Mouse (Mus musculus) thymus, adult 18-20 months (tissue): Measurements from ENCODE around the gene Atg4b.

ENCODE experiments used
- DNase-seq, 2 experiments: peaks; one replicate each; pipeline ENCODE4 v3.0.0; 2022; ENCODE audit warnings: mixed read lengths in 2 of 2

Atg4b gene

DNA sequence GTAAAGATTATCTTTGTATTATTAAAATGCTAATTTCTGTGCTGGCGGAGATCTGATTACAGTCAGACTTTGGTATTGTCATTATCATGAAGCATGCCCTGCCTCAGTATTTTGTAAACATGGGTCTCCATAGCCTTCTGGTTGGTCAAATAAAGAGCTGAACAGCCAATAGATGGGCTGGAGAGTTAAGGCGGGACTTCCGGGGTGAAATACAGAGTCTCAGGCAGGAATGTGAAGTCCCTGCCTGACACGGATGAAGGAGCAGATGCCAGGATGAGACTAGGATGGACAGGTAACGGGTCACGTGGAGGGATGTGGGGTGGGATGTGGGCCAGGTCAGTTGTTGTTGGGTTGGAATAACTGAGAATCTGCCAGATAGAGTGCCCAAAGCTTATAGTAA, at the start of gene Atg4b:
Gene Atg4b (plus strand): TSS at position 211 of the 400 bp plus-strand sequence.
- no peak for DNase-seq

DNA sequence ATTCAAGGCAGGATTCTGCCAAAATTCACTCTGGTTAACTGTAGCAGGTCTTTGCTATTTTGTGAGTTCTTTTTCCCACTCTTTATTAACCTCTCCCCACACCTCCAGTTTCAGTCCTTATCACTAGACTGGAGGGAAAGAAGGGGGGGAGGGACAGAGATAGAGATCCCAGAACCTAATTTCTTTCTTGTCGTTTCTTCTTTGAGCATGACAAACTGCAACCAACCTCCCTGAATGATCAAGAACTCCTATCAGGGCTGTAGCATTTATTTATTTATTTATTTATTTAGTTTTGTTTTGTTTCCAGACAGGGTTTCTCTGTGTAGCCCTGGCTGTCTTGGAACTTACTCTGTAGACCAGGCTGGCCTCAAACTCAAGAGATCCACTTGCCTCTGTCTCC, 49.2 kb upstream of the Atg4b start:
- DNase-seq, result no peak

- DNase-seq, result no peak
Observed at GRCm38 (mm10) chr1:93703472-93704048, 47.7 kb upstream of the Atg4b start.

DNA sequence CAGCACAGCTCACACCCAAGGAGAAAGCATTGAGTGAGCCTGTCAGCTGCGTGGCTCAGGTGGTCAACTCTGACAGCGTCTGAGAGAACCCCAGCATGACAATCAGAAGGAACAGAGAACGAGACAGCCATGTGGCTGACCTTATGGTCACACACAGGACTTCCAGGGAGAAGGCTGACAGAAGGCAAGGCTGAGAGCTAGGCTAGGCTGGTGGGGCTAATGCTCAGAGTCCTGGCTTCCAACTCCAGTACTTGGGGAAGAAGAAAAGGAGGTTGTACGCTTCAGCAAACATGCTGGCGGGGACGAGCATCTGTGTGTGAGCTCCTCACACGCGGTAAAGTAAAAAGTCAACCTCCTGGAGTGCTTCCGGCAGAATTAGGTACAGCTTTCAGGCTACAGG, 47.0 kb upstream of the Atg4b start:
- DNase-seq, result no peak

GRCm38 (mm10) chr1:93705389-93705788, 45.9 kb upstream of the Atg4b start:
- no peak for DNase-seq

- no peak for DNase-seq
Observed at GRCm38 (mm10) chr1:93716166-93716565, 35.1 kb upstream of the Atg4b start.

DNA sequence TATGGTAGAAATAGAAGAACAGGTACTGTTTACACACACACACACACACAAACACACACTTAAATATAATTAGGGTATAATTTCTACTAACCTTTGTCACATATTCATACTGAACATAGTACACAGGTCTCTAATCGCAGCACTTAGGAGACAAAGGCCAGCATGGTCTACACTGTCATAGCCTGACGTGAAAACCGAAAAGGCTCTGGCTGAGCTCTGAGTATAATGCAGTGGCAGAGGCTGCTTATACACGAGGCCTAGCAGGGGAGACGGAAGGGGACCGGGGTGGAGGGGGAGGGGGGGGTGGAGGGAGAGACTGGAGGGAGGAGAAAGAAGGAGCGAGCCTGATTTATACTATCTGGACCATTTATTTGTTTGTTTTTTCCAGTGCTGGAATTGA, 29.7 kb upstream of the Atg4b start:
- DNase-seq, result no peak

- DNase-seq, result no peak
Observed at GRCm38 (mm10) chr1:93724623-93725022, 26.7 kb upstream of the Atg4b start.

DNA sequence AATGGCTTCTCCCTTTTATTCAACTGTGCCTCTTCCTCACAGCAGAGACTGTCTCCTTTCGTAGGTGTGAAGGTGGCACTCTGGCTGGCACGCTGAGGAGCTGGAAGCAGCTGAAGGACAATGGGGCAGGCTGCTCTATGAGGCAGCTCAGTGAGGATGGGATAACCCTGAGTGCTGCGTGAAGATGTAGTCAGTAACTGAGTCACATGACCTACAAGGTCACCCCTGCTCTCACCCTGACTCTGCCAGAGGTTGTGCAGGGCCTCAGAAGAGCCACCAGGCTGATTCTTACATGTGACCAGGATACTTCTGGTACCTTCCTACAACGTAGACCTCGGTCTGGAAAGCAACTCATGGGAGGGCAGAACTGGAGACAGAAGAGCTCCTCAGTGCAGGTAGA, 25.6 kb upstream of the Atg4b start:
- DNase-seq, result no peak

- no peak for DNase-seq
Observed at GRCm38 (mm10) chr1:93726116-93726515, 25.2 kb upstream of the Atg4b start.

DNA sequence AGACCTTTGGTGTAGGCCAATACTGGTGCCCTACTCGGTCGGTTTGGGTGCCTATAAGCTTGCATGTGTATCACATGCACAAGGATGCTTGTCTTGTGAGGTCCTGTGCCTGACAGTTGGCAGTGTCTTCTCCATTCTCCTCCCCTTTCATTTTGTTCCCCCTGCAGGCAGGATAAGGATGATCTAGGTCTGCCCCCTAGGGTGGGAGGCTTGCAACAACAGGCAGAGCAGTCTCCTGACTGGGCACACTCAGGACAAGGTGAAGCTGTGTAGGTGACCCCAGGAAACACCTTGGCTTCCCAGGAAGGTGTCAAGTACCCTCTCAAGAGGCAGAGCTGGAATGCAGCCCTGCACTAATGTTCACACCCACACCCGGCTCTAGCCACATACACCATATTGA, 24.3 kb upstream of the Atg4b start:
- peak; percentile 16 to 31 for DNase-seq

- no peak for DNase-seq
Observed at GRCm38 (mm10) chr1:93731103-93731502, 20.2 kb upstream of the Atg4b start.

- DNase-seq, result no peak
Observed at GRCm38 (mm10) chr1:93731880-93732281, 19.4 kb upstream of the Atg4b start.

- DNase-seq, result no peak
Observed at GRCm38 (mm10) chr1:93735859-93736258, 15.4 kb upstream of the Atg4b start.

- DNase-seq, result no peak
Observed at GRCm38 (mm10) chr1:93737711-93738110, 13.6 kb upstream of the Atg4b start.

- DNase-seq, result no peak
Observed at GRCm38 (mm10) chr1:93740671-93741070, 10.6 kb upstream of the Atg4b start.

GRCm38 (mm10) chr1:93741987-93742386, 9.3 kb upstream of the Atg4b start:
- no peak for DNase-seq

DNA sequence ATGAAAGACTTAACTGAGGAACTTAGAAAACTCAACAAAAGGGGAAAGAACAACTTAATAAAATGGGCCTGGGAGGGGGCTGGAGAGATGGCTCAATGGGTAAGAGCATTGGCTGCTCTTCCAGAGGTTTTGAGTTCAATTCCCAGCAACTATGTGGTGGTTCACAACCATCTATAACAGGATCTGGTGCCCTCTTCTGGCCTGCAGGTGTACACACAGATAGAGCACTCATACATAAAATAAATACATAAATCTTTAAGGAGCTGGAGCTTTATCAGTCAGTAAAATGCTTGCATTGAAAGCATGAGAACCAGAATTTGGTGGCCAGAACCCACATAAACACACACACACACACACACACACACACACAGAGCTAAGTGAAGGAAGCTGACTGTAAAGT, 8.4 kb upstream of the Atg4b start:
- DNase-seq, result no peak

GRCm38 (mm10) chr1:93746179-93746578, 5.1 kb upstream of the Atg4b start:
- DNase-seq, result no peak

DNA sequence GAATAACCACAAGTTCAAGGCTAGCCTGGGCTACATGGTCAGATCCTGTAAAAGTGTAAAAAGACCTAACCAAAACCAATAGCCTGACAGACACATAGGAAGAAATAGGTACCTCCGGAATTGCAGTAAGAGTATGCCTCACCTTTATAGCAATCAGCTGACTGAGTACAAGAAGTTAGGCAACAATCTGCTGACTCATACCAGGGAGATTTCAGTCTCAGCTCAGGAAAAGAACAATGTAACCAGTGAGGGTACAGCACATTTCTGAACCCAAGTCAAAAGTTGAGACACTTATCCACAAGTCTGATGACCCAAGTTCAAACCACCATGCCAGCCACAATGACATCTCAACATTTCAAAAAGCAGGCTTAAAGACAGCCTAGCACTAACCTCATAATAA, 2.8 kb upstream of the Atg4b start:
- DNase-seq, result no peak

DNA sequence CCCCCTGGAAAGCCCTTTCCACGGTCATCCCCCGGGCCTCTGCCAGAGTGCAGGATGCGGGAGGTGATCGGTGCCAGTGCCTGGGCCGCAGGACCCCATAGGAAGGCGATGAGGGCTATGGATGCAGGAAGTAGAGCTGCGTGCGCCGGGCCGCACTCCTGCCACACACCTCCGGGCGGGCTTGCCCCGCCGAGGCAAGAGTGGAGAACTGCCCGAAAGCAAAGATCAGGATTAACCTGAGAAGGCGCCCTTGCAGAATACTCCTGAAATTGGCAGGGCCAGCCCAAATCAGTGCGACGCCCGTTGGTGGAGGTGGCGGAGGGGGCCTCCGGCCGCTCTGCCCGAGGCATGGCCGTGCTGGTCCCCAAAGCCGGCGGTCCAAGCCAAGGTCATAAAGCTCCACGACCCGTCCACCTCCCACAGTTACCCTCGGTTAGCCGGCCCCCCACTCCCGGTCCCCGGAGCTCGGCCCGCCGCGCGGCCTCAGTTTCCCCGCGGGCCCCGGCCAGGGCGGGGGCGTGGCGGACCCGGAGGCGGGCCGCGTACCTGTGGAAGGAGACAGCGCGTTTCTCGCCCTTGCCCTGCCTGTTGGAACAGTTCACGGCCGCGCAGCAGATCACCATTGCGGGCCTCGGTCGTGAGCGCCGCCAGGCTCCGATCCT, 2.7 kb downstream of the Atg4b start:
- DNase-seq, result peak in 1 of 2 experiments; percentile 28

- DNase-seq, result peak; percentile 74 to 75
Observed at GRCm38 (mm10) chr1:93754573-93755290, 3.4 kb downstream of the Atg4b start, which contains the start of gene Thap4. Gene Thap4, minus strand, starts transcription at chr1:93754864.

- DNase-seq, result no peak
Observed at GRCm38 (mm10) chr1:93755291-93755610, 4.0 kb downstream of the Atg4b start.

DNA sequence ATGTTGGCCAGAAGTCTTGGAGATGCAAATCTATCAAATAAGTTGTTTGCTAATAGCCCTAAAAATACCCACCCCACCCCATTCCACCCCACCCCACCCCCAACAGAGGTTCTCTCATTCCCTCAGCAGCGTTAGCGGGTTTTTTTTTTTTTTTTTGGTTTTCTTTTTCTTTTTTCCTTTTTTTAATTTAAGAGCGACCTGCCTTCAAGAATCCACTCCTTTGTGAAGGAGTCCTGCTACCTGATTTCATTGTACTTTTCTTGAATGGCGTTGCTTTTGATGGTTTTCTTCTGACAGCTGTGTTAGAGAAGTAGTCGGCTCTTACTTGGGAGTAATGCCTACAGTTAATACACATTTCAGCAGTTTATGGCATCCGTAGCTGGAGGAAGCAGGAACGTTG, 4.3 kb downstream of the Atg4b start:
- no peak for DNase-seq
